Mouse (Mus musculus): ENCODE data around the gene Mxi1. TPM values are rescaled to one million over a fixed set of nuclear protein-coding genes. Genes with fewer than 3 reads are reported as not detected.

The Mxi1 gene
- total RNA-seq, 1 experiment from 2014 or later: 40.2 TPM

- no peak for DNase-seq
Observed at GRCm38 (mm10) chr19:53399213-53399612, 88.9 kb downstream of the Mxi1 start.

GRCm38 (mm10) chr19:53400332-53401110 is 90.2 kb downstream of the Mxi1 start:
- DNase-seq: no peak

- DNase-seq: no peak
Observed at GRCm38 (mm10) chr19:53402741-53403432, 92.6 kb downstream of the Mxi1 start.

GRCm38 (mm10) chr19:53404219-53404836 is 94.0 kb downstream of the Mxi1 start:
- DNase-seq: peak; percentile 61

GRCm38 (mm10) chr19:53404837-53405356 is 94.6 kb downstream of the Mxi1 start:
- peak; percentile 52 for DNase-seq

- DNase-seq: no peak
Observed at GRCm38 (mm10) chr19:53405810-53406209, 95.5 kb downstream of the Mxi1 start.

GRCm38 (mm10) chr19:53407350-53407749 is 97.0 kb downstream of the Mxi1 start:
- no peak for DNase-seq

- DNase-seq: no peak
Observed at GRCm38 (mm10) chr19:53408398-53408797, 98.1 kb downstream of the Mxi1 start.

- no peak for DNase-seq
Observed at GRCm38 (mm10) chr19:53409663-53410307, 99.5 kb downstream of the Mxi1 start.

GRCm38 (mm10) chr19:53412149-53412848 is 102.0 kb downstream of the Mxi1 start:
- no peak for DNase-seq

GRCm38 (mm10) chr19:53413617-53414380 is 103.5 kb downstream of the Mxi1 start:
- no peak for DNase-seq

- no peak for DNase-seq
Observed at GRCm38 (mm10) chr19:53414650-53415049, 104.3 kb downstream of the Mxi1 start.

- DNase-seq: no peak
Observed at GRCm38 (mm10) chr19:53415198-53415597, 104.9 kb downstream of the Mxi1 start.

- peak; percentile 68 for DNase-seq
Observed at GRCm38 (mm10) chr19:53419834-53420233, 109.5 kb downstream of the Mxi1 start.

- peak; percentile 65 for DNase-seq
Observed at GRCm38 (mm10) chr19:53420924-53421582, 110.7 kb downstream of the Mxi1 start.

GRCm38 (mm10) chr19:53421583-53422188 is 111.4 kb downstream of the Mxi1 start:
- DNase-seq: no peak

- DNase-seq: no peak
Observed at GRCm38 (mm10) chr19:53422358-53423308, 112.3 kb downstream of the Mxi1 start.

GRCm38 (mm10) chr19:53423341-53423753 is 113.0 kb downstream of the Mxi1 start:
- no peak for DNase-seq
